Mouse (Mus musculus) MEL (cell line): Measurements from ENCODE around the gene Nt5c2. TPM values are rescaled to one million over a fixed set of nuclear protein-coding genes. Genes with fewer than 3 reads are reported as not detected.

Experiments used
- DNase-seq: peaks from one replicate; pipeline ENCODE4 v3.0.0; 2011; ENCODE audit warnings: low read depth, low spot score
- H3K27ac ChIP-seq: 2 replicates; pipeline ENCODE4 v1.5.1; 2012; ENCODE audit warnings: low read depth, mild to moderate bottlenecking, control low read depth, low read length, moderate library complexity; ENCODE audit not compliant: control insufficient read depth
- H3K27me3 ChIP-seq, 2 experiments: fragments of 150-350 bp in 1 of 2; sonication (generic) in 1 of 2; 2 replicates each; pipeline ENCODE4 v1.6.1; 2012; ENCODE audit warnings: low read length in 2 of 2, mild to moderate bottlenecking in 2 of 2, improper control_type of control experiment in 1 of 2, moderate library complexity in 1 of 2; ENCODE audit not compliant: insufficient read depth in 2 of 2, control insufficient read depth in 1 of 2
- H3K36me3 ChIP-seq, 2 experiments: 2 replicates each; pipeline ENCODE4 v1.6.1; 2012 to 2014; ENCODE audit warnings: low read length in 2 of 2, improper control_type of control experiment in 1 of 2, inconsistent platforms in 1 of 2, mild to moderate bottlenecking in 1 of 2; ENCODE audit not compliant: insufficient read depth in 2 of 2, control insufficient read depth in 1 of 2
- H3K4me1 ChIP-seq, 2 experiments: fragments of 150-350 bp in 1 of 2; sonication (generic) in 1 of 2; 2 replicates each; pipeline ENCODE4 v1.6.1; 2012; ENCODE audit warnings: low read length in 2 of 2, improper control_type of control experiment in 1 of 2, mild to moderate bottlenecking in 1 of 2; ENCODE audit not compliant: insufficient read depth in 2 of 2, control insufficient read depth in 1 of 2
- H3K4me3 ChIP-seq, 2 experiments: fragments of 150-350 bp in 1 of 2; sonication (generic) in 1 of 2; 2 replicates each; pipeline ENCODE4 v1.5.1; 2012; ENCODE audit warnings: low read depth in 2 of 2, low read length in 2 of 2, mild to moderate bottlenecking in 2 of 2, moderate library complexity in 2 of 2, control low read depth in 1 of 2, improper control_type of control experiment in 1 of 2; ENCODE audit not compliant: control insufficient read depth in 1 of 2, insufficient read depth in 1 of 2
- H3K79me2 ChIP-seq: 2 replicates; pipeline ENCODE4 v1.6.1; 2012; ENCODE audit warnings: mild to moderate bottlenecking, low read length, moderate library complexity; ENCODE audit not compliant: control insufficient read depth, poor library complexity, insufficient read depth
- H3K9ac ChIP-seq: 2 replicates; pipeline ENCODE4 v1.6.1; 2012; ENCODE audit warnings: low read depth, mild to moderate bottlenecking, control low read depth, low read length, moderate library complexity; ENCODE audit not compliant: control insufficient read depth, poor library complexity, severe bottlenecking
- H3K9me3 ChIP-seq: fragments of 150-350 bp; sonication (generic); replicated peaks from 2 replicates; pipeline ENCODE4 v1.6.1; 2012; ENCODE audit warnings: mild to moderate bottlenecking, low read length, improper control_type of control experiment, moderate library complexity; ENCODE audit not compliant: insufficient read depth
- GABPA ChIP-seq: IDR thresholded peaks from 2 replicates; pipeline ENCODE4 v1.6.1; 2012; ENCODE audit warnings: low read depth, mild to moderate bottlenecking, inconsistent platforms, low read length, improper control_type of control experiment, moderate library complexity
- GATA1 ChIP-seq: IDR thresholded peaks from 2 replicates; pipeline ENCODE4 v1.6.1; 2011; ENCODE audit warnings: low read depth, low read length, improper control_type of control experiment
- MAFK ChIP-seq: IDR thresholded peaks from 2 replicates; pipeline ENCODE4 v1.6.1; 2011; ENCODE audit warnings: low read depth, mild to moderate bottlenecking, low read length, improper control_type of control experiment, borderline replicate concordance
- MXI1 ChIP-seq: IDR thresholded peaks from 2 replicates; pipeline ENCODE4 v1.6.1; 2011; ENCODE audit warnings: mild to moderate bottlenecking, low read depth, low read length, improper control_type of control experiment
- POLR2A ChIP-seq, 2 experiments: IDR thresholded peaks; 2 replicates each; pipeline ENCODE4 v1.6.1; 2011 to 2012; ENCODE audit warnings: low read length in 2 of 2, mild to moderate bottlenecking in 2 of 2, control low read depth in 1 of 2, improper control_type of control experiment in 1 of 2, low read depth in 1 of 2, moderate library complexity in 1 of 2; ENCODE audit not compliant: control insufficient read depth in 1 of 2, insufficient read depth in 1 of 2, poor library complexity in 1 of 2
- POLR2AphosphoS2 ChIP-seq: IDR thresholded peaks from 2 replicates; pipeline ENCODE4 v1.6.1; 2011; ENCODE audit warnings: low read length, improper control_type of control experiment
- RCOR1 ChIP-seq: IDR thresholded peaks from 2 replicates; pipeline ENCODE4 v1.6.1; 2012; ENCODE audit warnings: low read depth, mild to moderate bottlenecking, inconsistent platforms, low read length, improper control_type of control experiment
- SIN3A ChIP-seq: IDR thresholded peaks from 2 replicates; pipeline ENCODE4 v1.6.1; 2012; ENCODE audit warnings: low read length, improper control_type of control experiment, inconsistent platforms
- USF2 ChIP-seq, 2 experiments: IDR thresholded peaks; 2 replicates each; pipeline ENCODE4 v1.6.1; 2011 to 2012; ENCODE audit warnings: improper control_type of control experiment in 2 of 2, low read length in 2 of 2, borderline replicate concordance in 1 of 2, inconsistent platforms in 1 of 2, low read depth in 1 of 2, mild to moderate bottlenecking in 1 of 2; ENCODE audit not compliant: insufficient read depth in 1 of 2
- ZC3H11A ChIP-seq: IDR thresholded peaks from 2 replicates; pipeline ENCODE4 v1.6.1; 2012; ENCODE audit warnings: low read depth, mild to moderate bottlenecking, inconsistent platforms, low read length, improper control_type of control experiment
- ZMIZ1 ChIP-seq: IDR thresholded peaks from 2 replicates; pipeline ENCODE4 v1.6.1; 2012; ENCODE audit warnings: low read depth, mild to moderate bottlenecking, inconsistent platforms, low read length, improper control_type of control experiment, moderate library complexity
- ZNF384 ChIP-seq: IDR thresholded peaks from 2 replicates; pipeline ENCODE4 v1.6.1; 2012; ENCODE audit warnings: low read depth, mild to moderate bottlenecking, inconsistent platforms, low read length, improper control_type of control experiment
- polyA plus RNA-seq, 2 experiments: library from polyadenylated mRNA; stranded (reverse) in 1 of 2; unstranded in 1 of 2; fragments of >175 nt in 1 of 2; fragments of >200 nt in 1 of 2; gene quantifications; 2 replicates each; pipeline versions ENCODE4 v1.2.1 to v1.2.4; 2012; ENCODE audit warnings: low replicate concordance in 2 of 2, low read depth in 1 of 2; ENCODE audit not compliant: insufficient read length in 2 of 2, insufficient read depth in 1 of 2, missing spikeins in 1 of 2
- total RNA-seq: library from RNA; depleted of rRNA; stranded (reverse); fragments of 300-350 nt; gene quantifications from 2 replicates; pipeline ENCODE4 v1.2.3, GENCODE M21; 2012

The Nt5c2 gene
- total and polyA plus RNA-seq, 3 experiments, result 64.6 to 455 (median 147) TPM

- Histone ChIP-seq H3K4me1 (peaks cover 0 to 9% of the 10 kb centered on the region in 2 experiments; a peak in 2 of 4 replicates), H3K79me2 (no peaks in the 10 kb centered on the region), H3K4me3 (no peak overlapping the region), H3K27ac (no peak overlapping the region), H3K9me3 (no peaks in the 10 kb centered on the region), H3K9ac (no peak overlapping the region), H3K36me3 (peaks cover 0 to 1% of the 10 kb centered on the region in 2 experiments; a peak in 2 of 4 replicates), H3K27me3 (peaks cover 3 to 6% of the 10 kb centered on the region in 2 experiments)
- no peak for DNase-seq
- no peak for TF ChIP-seq GATA1
- no peak for TF ChIP-seq MAFK
- TF ChIP-seq USF2 (IDR thresholded peaks at IDR 0.05; ENCODE audit: borderline replicate concordance in 1 of 2, insufficient read depth in 1 of 2, low read depth in 1 of 2, low read length in 2 of 2), result no peak
Measured at GRCm38 (mm10) chr19:47009420-47009819, 5.5 kb downstream of the Nt5c2 start.

- Histone ChIP-seq H3K4me1 (peaks cover 7 to 24% of the 10 kb centered on the region in 2 experiments), H3K79me2 (no peaks in the 10 kb centered on the region), H3K9ac (no peak overlapping the region), H3K36me3 (peaks cover 0 to 13% of the 10 kb centered on the region in 2 experiments; a peak in 2 of 4 replicates), H3K9me3 (no peaks in the 10 kb centered on the region), H3K27me3 (peaks cover 3 to 6% of the 10 kb centered on the region in 2 experiments), H3K27ac (no peak overlapping the region), H3K4me3 (no peak overlapping the region)
- DNase-seq, result peak; percentile 76
- TF ChIP-seq ZNF384, result no peak
- peak; percentile 89 for TF ChIP-seq SIN3A
- TF ChIP-seq RCOR1, result peak; percentile 44; the same call in 1 of the 2 replicates
- peak; percentile 90 for TF ChIP-seq MXI1
- no peak for TF ChIP-seq POLR2AphosphoS2
Measured at GRCm38 (mm10) chr19:47006321-47006720, 8.6 kb downstream of the Nt5c2 start.

- no peak for DNase-seq
- peaks cover 0 to 13% of the 10 kb centered on the region in 2 experiments; a peak in 2 of 4 replicates for H3K36me3 ChIP-seq
- no peak overlapping the region for H3K27ac ChIP-seq
- no peak overlapping the region for H3K9ac ChIP-seq
- no peaks in the 10 kb centered on the region for H3K9me3 ChIP-seq
- peaks cover 3 to 6% of the 10 kb centered on the region in 2 experiments for H3K27me3 ChIP-seq
- TF ChIP-seq ZC3H11A, result no peak
- no peak for TF ChIP-seq ZMIZ1
- TF ChIP-seq GABPA, result no peak
- no peak for TF ChIP-seq POLR2A (IDR thresholded peaks at IDR 0.05; ENCODE audit: control insufficient read depth in 1 of 2, insufficient read depth in 1 of 2, low read depth in 1 of 2, low read length in 2 of 2, poor library complexity in 1 of 2)
- TF ChIP-seq RCOR1, result no peak
- no peak for TF ChIP-seq SIN3A
- no peak overlapping the region for H3K4me3 ChIP-seq
- H3K4me1 ChIP-seq, result peaks cover 7 to 24% of the 10 kb centered on the region in 2 experiments
- H3K79me2 ChIP-seq, result no peaks in the 10 kb centered on the region
Measured at GRCm38 (mm10) chr19:47005873-47006272, 9.1 kb downstream of the Nt5c2 start.
